Mouse (Mus musculus) testis, adult 2 months (tissue): ENCODE measurements around the gene Rorc. TPM values are rescaled to one million over a fixed set of nuclear protein-coding genes. Genes with fewer than 3 reads are reported as not detected.

Experiments
- H3K27ac ChIP-seq: fragments of 200-500 bp; 2 replicates; pipeline ENCODE4 v1.5.1; 2012; ENCODE audit warnings: low read depth, low read length; ENCODE audit not compliant: control insufficient read depth, insufficient read depth
- H3K27me3 ChIP-seq: fragments of 200-500 bp; 2 replicates; pipeline ENCODE4 v1.6.1; 2012; ENCODE audit warnings: mild to moderate bottlenecking, low read length, moderate library complexity; ENCODE audit not compliant: control insufficient read depth, insufficient read depth
- H3K36me3 ChIP-seq: fragments of 200-500 bp; 2 replicates; pipeline ENCODE4 v1.6.1; 2012; ENCODE audit warnings: mild to moderate bottlenecking, low read length; ENCODE audit not compliant: control insufficient read depth, insufficient read depth
- H3K4me1 ChIP-seq: fragments of 200-500 bp; 2 replicates; pipeline ENCODE4 v1.6.1; 2012; ENCODE audit warnings: low read length; ENCODE audit not compliant: control insufficient read depth, insufficient read depth
- H3K4me3 ChIP-seq: fragments of 200-500 bp; 2 replicates; pipeline ENCODE4 v1.5.1; 2012; ENCODE audit warnings: low read depth, mild to moderate bottlenecking, low read length, moderate library complexity, mixed read lengths; ENCODE audit not compliant: control insufficient read depth
- CTCF ChIP-seq: fragments of 200-500 bp; IDR thresholded peaks from 2 replicates; pipeline ENCODE4 v1.5.1; 2012; ENCODE audit warnings: low read depth, mild to moderate bottlenecking, inconsistent platforms, low read length, moderate library complexity; ENCODE audit not compliant: control insufficient read depth, insufficient read depth, insufficient replicate concordance
- POLR2A ChIP-seq: fragments of 200-500 bp; IDR thresholded peaks from 2 replicates; pipeline ENCODE4 v1.6.1; 2012; ENCODE audit warnings: low read depth, mild to moderate bottlenecking, inconsistent platforms, low read length, moderate library complexity; ENCODE audit not compliant: control insufficient read depth
- polyA plus RNA-seq: library from polyadenylated mRNA; depleted of rRNA; stranded (reverse); fragments of >200 nt; gene quantifications from 2 replicates; pipeline ENCODE4 v1.2.3, GENCODE M21; 2012; rRNA removed

Rorc gene
- 1.3 and 1.5 TPM in 2 replicates for polyA plus RNA-seq

DNA sequence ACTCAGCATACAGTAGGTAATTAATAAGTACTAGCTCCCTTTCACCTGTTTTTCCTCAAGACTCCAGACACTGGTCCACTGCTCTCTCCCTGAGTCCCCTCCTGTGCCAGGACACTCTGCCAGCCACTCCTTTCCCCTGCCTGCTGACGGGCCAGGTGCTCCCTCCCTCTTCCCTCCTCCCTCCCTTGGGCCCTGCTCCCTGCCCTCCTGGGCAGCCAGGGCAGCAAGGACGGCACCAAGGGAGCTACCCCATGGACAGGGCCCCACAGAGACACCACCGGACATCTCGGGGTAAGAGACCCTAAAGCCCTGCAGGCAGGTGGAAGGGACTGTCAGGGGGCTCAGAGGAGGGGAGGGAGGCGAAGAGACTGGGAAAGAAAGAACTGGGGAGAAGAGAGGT lies at the start of gene Rorc:
Rorc (plus strand) TSS at position 154 of the 400 bp plus-strand sequence.
- Histone ChIP-seq H3K4me1 (peaks cover 27% of the 10 kb centered on the region), H3K27me3 (no peaks in the 10 kb centered on the region), H3K27ac (peak within 1 kb of the TSS; percentile 83), H3K36me3 (no peaks in the 10 kb centered on the region), H3K4me3 (peak within 1 kb of the TSS; percentile 46)
- TF ChIP-seq POLR2A (no peak), CTCF (no peak)

DNA sequence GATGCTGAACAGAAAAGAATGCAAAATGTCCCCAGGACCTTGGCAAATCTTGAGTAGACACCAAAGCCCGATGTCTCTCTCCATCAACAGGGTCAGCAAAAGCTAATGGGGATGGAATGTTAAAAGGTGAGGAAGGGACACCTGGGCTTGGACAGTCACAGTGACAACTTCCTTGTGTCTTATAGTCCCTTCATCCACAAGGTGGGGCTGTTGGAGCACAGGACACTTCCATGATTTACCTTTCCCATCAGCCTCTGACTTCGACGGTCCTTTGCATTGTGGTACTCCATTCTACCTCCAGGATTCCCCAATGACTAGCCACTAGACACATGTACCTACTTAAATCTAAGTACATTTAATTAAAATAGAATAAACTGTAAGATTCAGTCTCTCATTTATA lies 43.9 kb upstream of the Rorc start:
- H3K36me3 ChIP-seq = peaks cover 3% of the 10 kb centered on the region
- TF ChIP-seq POLR2A = no peak
- peak; percentile 10; the same call in 1 of the 2 replicates for TF ChIP-seq CTCF

DNA sequence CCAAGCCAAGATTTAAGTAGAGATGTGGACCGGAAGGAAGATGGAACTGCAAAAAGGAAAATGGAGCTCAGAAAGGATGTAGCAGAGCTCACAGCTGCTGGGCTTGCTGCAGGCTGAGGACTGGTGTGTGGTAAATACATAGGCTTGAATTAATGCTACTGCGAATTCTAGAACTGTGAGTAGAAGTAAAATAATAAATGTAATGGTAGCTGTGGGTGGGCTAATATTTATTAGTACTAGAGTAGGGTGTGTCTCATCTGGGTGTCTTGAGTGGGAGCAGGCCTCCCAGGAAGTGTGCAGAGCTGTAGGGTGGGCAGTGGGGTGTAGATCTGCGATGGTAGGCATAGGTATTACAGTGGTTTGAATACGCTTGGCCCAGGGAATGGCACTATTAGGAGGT lies 38.2 kb upstream of the Rorc start:
- no peak for TF ChIP-seq CTCF
- no peak for TF ChIP-seq POLR2A
- no peak overlapping the region for H3K27ac ChIP-seq

More for the DNA sequence above, 43.9 kb upstream of the Rorc start:
- Histone ChIP-seq H3K27ac (no peak overlapping the region), H3K27me3 (no peaks in the 10 kb centered on the region), H3K4me3 (no peak overlapping the region), H3K4me1 (no peaks in the 10 kb centered on the region)

DNA sequence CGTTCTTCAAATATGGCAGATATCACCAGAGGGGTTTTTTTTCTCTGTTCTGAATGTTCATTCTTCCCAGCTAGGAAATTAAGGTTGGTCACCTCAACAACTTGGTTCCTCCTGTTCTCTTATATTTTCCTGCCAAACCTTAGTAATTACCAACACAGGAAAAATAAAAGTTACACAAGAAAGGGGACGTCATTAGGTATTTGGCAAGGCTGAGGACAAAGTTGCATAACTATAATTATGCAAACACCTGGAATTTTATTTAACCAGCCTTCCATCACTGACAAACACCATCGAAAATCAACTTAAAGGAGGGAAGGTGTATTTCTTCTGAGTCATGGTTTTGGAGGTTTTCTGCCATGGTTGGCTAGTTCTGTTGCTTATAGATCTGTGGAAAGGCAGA lies 34.1 kb upstream of the Rorc start:
- H3K4me1 ChIP-seq = no peaks in the 10 kb centered on the region
- TF ChIP-seq POLR2A (no peak), CTCF (no peak)
- H3K4me3 ChIP-seq = no peak overlapping the region
- no peaks in the 10 kb centered on the region for H3K36me3 ChIP-seq
- no peaks in the 10 kb centered on the region for H3K27me3 ChIP-seq
- H3K27ac ChIP-seq = no peak overlapping the region

More for the DNA sequence above, 38.2 kb upstream of the Rorc start:
- Histone ChIP-seq H3K36me3 (no peaks in the 10 kb centered on the region), H3K4me1 (no peaks in the 10 kb centered on the region), H3K27me3 (no peaks in the 10 kb centered on the region), H3K4me3 (no peak overlapping the region)

DNA sequence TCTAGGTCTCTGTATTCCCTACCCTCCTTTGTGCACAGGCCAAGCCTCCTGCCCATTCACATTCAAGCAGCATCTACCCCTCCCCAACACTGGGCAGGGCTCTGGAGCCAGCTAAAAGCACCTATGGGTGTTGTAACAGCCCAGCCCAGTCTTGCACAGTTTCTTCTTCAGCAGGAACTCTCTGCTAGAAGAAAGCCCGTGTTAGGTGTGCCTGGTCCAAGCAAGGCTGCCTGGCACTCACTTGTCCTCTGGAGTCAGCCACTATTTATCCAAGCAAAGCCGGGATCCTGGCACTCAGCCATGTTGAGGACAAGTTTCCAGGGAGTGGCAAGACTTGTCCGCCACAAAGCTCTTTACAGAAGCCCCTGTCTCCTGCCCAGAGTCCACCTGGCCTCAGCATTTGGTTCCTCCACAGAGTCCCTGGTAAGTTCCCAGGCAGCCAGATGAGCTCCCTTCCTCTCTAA lies 30.6 kb upstream of the Rorc start, which contains the start of gene Them5:
Them5 (plus strand) TSS at position 141 of the 464 bp plus-strand sequence.
- no peak within 1 kb of the TSS for H3K4me3 ChIP-seq
- H3K36me3 ChIP-seq = no peaks in the 10 kb centered on the region
- no peaks in the 10 kb centered on the region for H3K27me3 ChIP-seq
- H3K4me1 ChIP-seq = no peaks in the 10 kb centered on the region
- no peak within 1 kb of the TSS for H3K27ac ChIP-seq
- no peak for TF ChIP-seq POLR2A
- TF ChIP-seq CTCF = no peak

DNA sequence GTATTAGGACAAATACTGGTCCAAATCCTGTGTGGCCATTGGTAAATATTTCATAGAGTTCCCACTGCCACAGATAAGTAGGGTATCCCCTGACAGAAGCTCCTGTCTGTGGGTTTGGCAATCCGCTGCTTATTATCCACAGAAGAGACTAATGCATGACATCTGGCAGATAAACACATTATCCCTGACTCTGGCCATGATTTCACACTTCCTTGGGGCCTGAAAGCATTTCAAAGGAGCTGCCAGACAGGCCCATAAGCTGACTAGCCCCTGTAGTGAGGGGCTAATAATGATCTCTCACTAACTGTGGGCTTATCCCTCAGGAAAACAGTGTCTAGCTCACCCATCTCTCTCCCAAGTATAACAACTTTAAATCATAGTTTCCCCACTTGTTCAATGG lies 30.0 kb upstream of the Rorc start:
- Histone ChIP-seq H3K27me3 (no peaks in the 10 kb centered on the region), H3K36me3 (no peaks in the 10 kb centered on the region), H3K4me3 (no peak overlapping the region), H3K4me1 (no peaks in the 10 kb centered on the region), H3K27ac (no peak overlapping the region)
- TF ChIP-seq POLR2A (no peak), CTCF (no peak)

DNA sequence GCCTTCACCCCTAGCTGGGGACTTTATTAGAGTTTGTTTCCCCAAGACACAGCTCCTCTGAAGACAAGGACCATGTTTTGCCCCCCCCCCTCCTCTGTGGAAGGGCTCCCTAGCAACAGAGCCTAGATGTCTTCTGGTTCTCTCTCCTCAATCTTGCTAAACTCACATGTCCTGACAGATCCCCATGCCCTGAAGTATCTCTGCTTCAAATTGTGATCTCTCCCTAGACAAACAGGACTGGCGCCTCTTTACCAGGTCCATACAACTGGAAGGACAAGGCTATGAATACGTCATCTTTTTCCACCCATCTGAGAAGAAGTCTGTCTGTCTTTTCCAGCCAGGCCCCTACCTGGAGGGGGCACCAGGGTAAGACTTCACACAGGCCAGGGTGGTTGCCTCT lies 28.4 kb upstream of the Rorc start:
- Histone ChIP-seq H3K36me3 (no peaks in the 10 kb centered on the region), H3K4me1 (no peaks in the 10 kb centered on the region), H3K27ac (no peak overlapping the region), H3K27me3 (no peaks in the 10 kb centered on the region), H3K4me3 (no peak overlapping the region)
- no peak for TF ChIP-seq CTCF
- no peak for TF ChIP-seq POLR2A

DNA sequence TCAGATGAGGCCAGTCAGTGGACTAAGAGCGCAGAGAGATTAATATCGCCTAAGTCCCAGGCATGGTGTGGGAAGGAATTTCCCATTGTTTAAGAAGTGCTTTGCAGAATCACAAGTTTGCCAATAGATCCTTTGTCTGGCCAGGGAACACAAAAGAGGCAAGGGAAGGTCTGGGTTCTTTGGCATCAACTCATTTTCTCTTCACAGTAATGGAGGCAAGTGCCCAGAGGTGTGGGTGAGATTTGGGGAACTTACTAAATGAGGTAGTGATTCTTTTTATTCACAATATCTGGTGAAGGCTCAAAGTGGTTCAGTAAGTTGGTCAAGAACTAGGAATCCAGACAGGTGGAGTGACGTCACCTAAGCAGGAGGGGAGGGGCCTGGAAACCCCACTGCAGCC lies 27.7 kb upstream of the Rorc start:
- Histone ChIP-seq H3K27me3 (no peaks in the 10 kb centered on the region), H3K27ac (no peak overlapping the region), H3K36me3 (no peaks in the 10 kb centered on the region), H3K4me3 (no peak overlapping the region), H3K4me1 (no peaks in the 10 kb centered on the region)
- TF ChIP-seq CTCF (no peak), POLR2A (no peak)
